Mouse (Mus musculus) retina, postnatal 1 day (tissue): ENCODE measurements at regions not wholly inside any gene's neighbourhood (a gene's known extent, or its start where the extent isn't known, plus 50 kb on each side); places are given as distances from the start of the nearest gene placed in this dataset.
A peak's percentile ranks its signal among the peaks of the same experiment; 100 is the strongest.

Experiments used
- DNase-seq: peaks from one replicate; pipeline ENCODE4 v3.0.0-alpha.2; 2012

DNA sequence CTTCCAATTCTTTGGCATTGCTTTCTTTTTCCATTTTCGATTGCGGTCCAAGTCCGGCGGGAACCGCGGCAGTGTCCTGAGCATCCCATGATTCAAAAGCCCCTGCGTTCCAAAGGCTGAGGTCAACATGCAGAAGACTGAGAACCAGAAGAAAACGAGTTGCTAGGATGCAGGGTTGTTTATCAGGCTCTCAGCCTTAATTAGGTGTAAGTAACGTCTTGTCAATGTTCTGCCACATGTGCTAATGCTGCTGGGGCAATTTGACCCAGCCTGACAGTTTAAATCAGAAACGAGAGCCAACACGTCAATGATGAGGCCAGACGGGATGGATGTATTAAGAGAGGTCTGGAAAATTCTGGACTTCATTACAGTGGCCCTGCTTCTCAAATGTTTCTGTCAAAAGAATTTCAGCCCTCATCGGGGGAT lies 239.4 kb downstream of the Gm45692 start:
- DNase-seq, result peak; percentile 14

DNA sequence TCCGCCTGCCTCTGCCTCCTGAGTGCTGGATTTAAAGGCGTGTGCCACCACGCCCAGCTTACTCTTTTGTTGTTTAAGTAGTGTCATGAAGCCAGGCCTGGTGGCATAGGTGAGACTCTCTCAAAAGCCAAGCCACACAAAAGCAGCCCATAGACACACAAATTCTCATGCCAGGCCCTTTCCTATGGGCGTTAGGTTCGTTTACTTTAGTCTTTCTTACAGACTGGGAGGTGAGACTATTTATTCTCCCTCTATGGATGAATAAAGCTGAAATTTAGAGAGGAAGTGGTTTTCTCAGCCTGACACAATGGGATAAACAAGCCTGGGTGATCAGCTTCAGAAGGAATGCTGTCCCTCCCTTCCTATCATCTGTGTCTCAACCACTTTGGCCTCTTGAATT lies 243.0 kb downstream of the Gm45692 start:
- no peak for DNase-seq

DNA sequence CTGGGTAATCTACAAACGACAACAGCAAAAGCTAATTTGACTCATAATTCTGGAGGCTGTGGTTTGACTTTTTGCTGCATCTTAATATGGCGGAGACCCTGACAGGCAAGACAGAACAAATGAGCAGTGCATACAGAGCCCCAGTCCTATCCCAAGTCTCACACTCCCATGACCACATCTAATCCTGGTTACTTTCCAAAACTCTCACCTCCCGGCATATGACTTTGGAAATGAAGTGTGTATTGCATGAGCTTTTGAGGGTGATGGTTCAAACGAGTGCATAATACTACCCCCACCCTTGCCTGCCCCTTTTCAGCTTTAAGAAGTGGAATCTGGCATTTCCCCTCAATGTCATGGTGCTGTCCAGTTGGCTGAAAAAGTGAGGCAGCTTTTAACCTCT lies 244.3 kb downstream of the Gm45692 start:
- no peak for DNase-seq

DNA sequence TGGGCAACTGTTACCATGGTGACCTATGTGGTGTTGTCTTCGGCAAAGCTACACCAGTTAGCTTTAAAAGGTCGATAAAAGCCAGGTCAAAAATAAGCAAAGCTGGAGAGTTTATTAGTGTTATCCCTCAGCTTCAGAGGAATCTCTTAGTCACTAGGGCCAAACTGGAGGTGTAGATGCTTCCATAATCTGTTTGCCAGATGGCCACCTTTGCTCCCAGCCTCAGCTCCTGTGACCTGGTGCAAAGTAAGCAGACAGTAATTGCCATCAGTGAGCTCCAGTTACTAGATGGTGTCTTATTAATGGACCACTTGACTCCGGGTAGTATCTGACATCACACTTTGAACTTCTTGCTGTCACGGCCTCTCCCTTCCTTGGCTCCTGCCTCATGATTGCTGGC lies 245.3 kb downstream of the Gm45692 start:
- no peak for DNase-seq

DNA sequence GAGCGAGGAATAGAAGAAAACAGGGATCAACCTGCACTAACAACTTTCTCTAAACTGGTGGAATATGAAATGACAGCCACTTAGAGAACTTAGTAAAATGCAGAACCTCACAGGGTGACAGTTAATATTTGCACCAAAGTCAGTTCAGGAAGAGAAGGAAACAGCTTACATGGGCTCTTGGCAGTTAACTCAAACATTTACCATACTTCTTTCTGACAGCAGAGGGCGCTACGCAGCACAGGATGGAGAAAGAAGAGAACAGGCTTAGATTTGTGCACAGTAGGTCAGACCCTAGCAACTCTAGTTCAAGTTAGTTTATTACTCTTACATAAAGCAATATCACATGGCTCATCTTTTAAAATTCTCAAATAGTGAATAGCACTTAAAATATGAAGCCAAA lies 261.3 kb downstream of the Gm45692 start:
- peak; percentile 74 for DNase-seq

GRCm38 (mm10) chr8:26382426-26382825 lies 263.1 kb downstream of the Gm45692 start:
- DNase-seq, result no peak

- DNase-seq, result no peak
These were observed 264.6 kb downstream of the Gm45692 start for GRCm38 (mm10) chr8:26383886-26384285.

GRCm38 (mm10) chr8:26384305-26384993 lies 265.1 kb downstream of the Gm45692 start:
- DNase-seq, result peak; percentile 69

DNA sequence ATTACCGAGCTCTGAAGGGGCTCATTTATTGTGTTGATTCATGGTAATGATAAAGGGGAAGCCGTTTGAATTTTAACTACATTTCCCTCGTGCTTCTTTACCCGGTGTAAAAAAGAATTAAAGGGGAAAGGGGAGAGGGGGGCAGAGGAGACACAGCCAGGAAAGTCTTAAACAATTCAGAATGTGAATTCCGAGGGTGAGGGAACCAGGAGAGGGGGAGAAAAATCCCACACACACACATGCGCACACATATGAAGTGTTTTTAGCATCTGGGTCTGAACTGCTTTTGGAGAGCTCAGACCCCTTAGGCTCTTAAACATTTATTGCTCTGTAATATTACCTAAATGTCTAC lies 265.6 kb downstream of the Gm45692 start:
- DNase-seq, result no peak

DNA sequence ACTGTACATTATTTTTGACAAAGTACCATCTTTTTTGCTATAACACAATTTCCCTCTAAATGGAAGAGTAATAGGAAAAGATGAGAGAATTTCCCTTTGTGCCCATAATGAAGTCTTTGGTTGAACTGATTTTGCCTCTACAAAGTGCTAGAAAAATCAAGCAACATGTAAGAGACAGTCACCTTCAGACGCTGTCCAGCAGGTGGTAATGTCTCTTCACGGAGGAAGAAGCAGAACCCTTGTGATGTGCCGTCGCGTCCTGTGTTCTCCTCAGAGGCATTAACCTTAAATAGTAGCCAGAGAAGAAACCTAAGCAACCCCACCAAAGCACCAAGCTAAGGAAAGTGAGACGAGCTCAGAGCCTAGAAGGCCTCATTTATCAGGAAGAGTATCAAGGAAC lies 275.7 kb downstream of the Gm45692 start:
- no peak for DNase-seq

- peak; percentile 5 for DNase-seq
These were observed 300.7 kb downstream of the Gm45692 start for GRCm38 (mm10) chr8:26420002-26420401.

DNA sequence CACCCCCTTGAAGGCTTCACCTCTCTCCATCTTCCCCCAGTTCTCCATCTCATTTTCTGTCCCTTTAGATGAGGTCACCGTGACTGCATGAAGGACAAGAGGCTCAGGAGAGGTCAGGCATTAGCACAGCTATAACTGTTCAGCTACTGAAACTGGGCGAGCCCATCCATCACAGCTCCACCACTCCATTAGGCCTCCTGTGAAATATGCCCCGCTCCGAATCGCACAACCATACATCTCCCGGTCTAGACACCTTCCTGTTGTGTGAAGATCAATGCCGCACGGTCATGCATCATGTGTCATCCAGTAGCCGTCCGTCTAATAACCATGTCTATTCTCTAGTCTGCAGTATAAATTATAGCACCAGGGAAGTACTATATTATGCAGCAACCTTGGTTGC lies 301.2 kb downstream of the Gm45692 start:
- DNase-seq, result no peak

GRCm38 (mm10) chr8:26427311-26427710 lies 308.0 kb downstream of the Gm45692 start:
- DNase-seq, result no peak

DNA sequence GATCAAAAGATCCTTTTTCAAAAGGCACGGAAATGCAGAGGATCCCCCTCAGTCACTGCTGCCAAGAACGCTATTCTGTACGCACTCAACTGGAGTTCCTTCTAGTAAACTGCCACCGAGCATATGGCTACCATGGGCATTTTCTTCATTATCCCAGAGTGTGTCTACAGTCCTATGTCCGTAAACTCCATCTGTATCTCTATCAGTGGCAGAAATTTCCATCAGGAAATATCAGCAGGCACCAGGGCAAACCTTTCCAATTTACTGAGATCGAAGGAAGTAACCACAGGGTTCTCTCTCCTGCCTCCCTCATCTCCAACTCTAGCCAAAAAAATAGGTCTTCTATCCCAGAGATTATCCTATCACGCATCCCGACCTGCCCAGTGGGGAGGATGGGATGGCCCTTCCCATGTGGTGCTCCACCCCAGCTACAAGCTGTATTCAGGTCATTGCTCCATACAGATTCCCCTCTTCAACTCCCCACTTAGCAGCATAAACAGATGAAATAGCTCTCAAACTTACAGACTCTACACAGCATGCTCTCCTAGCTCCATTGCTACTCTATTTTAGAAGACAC lies 310.5 kb downstream of the Gm45692 start:
- DNase-seq, result no peak

GRCm38 (mm10) chr8:26432161-26432919 lies 313.0 kb downstream of the Gm45692 start:
- DNase-seq, result no peak

DNA sequence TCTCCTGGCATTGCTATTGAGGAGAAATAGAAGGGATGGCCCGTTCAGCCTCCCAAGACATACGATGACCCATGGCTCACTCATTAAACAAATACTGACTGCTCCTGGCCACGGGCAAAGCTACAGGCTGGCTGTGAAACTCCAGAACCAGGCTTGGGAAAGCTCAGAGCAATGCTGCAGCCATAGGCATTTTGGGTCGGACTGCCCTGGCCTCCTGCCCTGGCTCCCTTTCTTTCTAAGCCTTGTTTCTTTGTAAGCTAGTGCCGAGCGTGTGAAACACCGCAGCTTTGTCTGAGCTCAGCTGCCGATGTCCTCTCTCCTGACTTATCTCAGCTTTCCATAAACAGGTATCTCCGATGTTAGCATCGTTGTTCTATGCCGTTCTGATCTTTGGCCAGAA lies 316.9 kb downstream of the Gm45692 start:
- no peak for DNase-seq

DNA sequence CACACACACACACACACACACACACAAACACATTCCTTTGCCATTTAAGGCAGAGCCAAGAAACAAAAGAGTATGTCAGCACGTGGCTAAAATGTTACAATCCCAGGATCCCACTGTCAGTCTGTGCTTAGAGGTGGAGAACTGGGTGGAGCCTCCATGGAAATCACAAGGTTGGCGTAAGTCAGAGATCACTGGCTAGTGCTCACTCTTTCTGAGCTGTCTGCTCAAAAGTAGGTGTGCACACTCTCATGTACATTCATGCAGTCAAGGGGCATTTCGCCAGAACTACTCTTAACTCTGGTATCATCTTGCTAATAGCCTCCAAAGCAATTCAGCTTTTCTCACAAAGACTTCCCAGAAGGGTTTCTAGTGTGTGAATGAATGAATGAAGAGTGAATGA lies 318.2 kb downstream of the Gm45692 start:
- no peak for DNase-seq

DNA sequence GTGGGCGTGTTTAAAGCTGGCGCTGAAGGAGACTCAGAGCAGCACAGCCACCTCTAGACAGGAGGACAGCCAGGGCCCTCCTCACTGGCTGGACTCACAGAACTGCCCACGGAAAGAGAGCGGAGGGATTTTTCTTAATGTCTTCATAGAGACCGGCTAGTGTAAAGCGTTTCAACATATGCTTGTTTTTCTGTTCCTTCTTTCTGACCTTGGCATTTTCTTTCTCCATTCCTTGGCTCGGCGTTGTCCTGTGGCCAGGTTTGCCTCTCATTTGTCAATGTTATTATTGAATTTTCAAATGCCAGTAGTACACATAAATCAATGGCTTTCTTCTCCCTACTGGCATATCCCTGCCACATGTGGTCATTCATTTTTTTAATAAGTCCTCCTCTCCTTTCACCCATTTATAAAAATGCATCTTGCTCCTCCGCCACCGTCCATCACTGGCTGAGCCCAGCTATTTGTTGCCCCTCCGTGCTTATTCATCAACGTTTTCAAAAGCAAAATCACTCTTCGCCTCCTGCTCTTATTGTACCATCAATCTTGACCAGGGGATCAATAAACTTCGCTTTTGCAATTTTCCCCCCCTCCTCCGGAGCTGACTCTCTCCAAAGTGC lies 319.0 kb downstream of the Gm45692 start:
- DNase-seq, result no peak

GRCm38 (mm10) chr8:26438877-26439276 lies 319.5 kb downstream of the Gm45692 start:
- DNase-seq, result peak; percentile 30

- DNase-seq, result no peak
These were observed 322.1 kb downstream of the Gm45692 start for GRCm38 (mm10) chr8:26441268-26442030.

- DNase-seq, result peak; percentile 71
These were observed 323.7 kb downstream of the Gm45692 start for GRCm38 (mm10) chr8:26443041-26443440.

DNA sequence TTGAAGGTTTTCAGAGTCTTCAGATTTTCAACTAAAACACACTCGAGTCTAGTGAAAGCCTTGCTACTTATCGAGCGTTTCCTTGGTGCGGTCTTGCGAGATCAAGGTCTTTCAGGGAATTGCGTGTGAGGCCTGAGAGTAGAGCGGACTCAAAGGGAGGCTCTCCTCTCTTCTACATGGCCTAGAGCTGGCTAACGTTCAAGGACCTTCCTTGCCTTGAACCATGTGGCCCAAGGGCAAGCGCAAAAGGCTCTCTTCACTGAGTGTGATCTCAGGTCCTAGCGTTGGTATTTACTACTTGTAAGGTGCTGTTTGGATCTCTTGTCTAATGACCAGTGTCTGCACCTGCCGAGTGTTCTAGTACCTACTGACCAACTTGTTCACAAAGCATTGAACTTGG lies 324.4 kb downstream of the Gm45692 start:
- DNase-seq, result no peak

DNA sequence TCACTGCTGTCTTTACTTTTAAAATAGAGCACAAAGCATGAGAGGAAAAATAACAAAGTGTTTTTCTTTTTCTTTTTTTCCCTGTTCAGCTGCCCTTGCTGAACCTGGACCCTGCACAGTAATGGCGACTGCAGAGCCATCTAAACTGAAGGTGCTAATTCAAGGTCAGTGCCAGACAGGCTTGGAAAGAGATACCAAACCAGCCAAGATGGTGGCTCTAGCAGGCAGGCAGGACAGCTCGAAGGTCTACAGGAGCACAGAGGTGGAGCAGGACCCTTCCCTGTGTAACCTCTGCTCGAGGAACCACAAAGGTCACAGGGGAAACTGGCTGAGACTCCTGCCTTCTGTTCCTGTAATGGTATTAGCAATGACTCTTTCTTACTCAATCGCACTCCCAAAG lies 326.7 kb downstream of the Gm45692 start:
- no peak for DNase-seq
